Mouse (Mus musculus) kidney, embryonic 14.5 days (tissue): ENCODE results near the gene Zfp13. TPM values are rescaled to one million over a fixed set of nuclear protein-coding genes. Genes with fewer than 3 reads are reported as not detected.

Experiments used
- ATAC-seq: fragments of 200-750 bp; cut with Nextera tagmentation; 2 replicates; pipeline ENCODE4 v1.8.0; 2017; ENCODE audit warnings: moderate number of reproducible peaks, mild to moderate bottlenecking, moderate TSS enrichment, moderate library complexity; ENCODE audit not compliant: low FRiP score, low TSS enrichment
- H3K27ac ChIP-seq: fragments of 300-500 bp; sonication (generic); 2 replicates; pipeline ENCODE4 v1.5.1; 2014; ENCODE audit warnings: low read depth, mild to moderate bottlenecking, low read length, moderate library complexity, mixed read lengths
- H3K27me3 ChIP-seq: fragments of 300-500 bp; sonication (generic); 2 replicates; pipeline ENCODE4 v1.6.1; 2014; ENCODE audit warnings: mild to moderate bottlenecking, low read length; ENCODE audit not compliant: control insufficient read depth, insufficient read depth
- H3K36me3 ChIP-seq: fragments of 300-500 bp; sonication (generic); 2 replicates; pipeline ENCODE4 v1.6.1; 2014; ENCODE audit warnings: low read length, mixed read lengths; ENCODE audit not compliant: control insufficient read depth, insufficient read depth
- H3K4me1 ChIP-seq: fragments of 300-500 bp; sonication (generic); 2 replicates; pipeline ENCODE4 v1.6.1; 2014; ENCODE audit warnings: low read length, mixed read lengths; ENCODE audit not compliant: control insufficient read depth, insufficient read depth
- H3K4me2 ChIP-seq: fragments of 300-500 bp; sonication (generic); replicated peaks from 2 replicates; pipeline ENCODE4 v1.6.1; 2014; ENCODE audit warnings: low read depth, mild to moderate bottlenecking, low read length
- H3K4me3 ChIP-seq: fragments of 300-500 bp; sonication (generic); 2 replicates; pipeline ENCODE4 v1.5.1; 2014; ENCODE audit warnings: mild to moderate bottlenecking, low read length
- H3K9ac ChIP-seq: fragments of 300-500 bp; sonication (generic); 2 replicates; pipeline ENCODE4 v1.6.1; 2014; ENCODE audit warnings: low read depth, mild to moderate bottlenecking, low read length, moderate library complexity
- H3K9me3 ChIP-seq: fragments of 300-500 bp; sonication (generic); 2 replicates; pipeline ENCODE4 v1.6.1; 2016; ENCODE audit warnings: low read length; ENCODE audit not compliant: control insufficient read depth
- WGBS: fragments of 180-500 bp; shearing (Covaris S2); extraction: QIAGEN DNeasy Blood & Tissue Kit; methylation state at CpG from one replicate; pipeline ENCODE4 v1.1.7; 2014; 5-methylcytosine and 5-hydroxymethylcytosine counted together
- polyA plus RNA-seq: library from polyadenylated mRNA; unstranded; fragments of >200 nt; fragmentation: Nextera tagmentation; extraction: Ambion mirVana; gene quantifications from 2 replicates; pipeline ENCODE4 v1.2.1, GENCODE M21; 2014

Gene Zfp13
- polyA plus RNA-seq, 1 experiment from 2014 or later: 19.1 TPM

- no peaks in the 10 kb centered on the region for H3K4me1 ChIP-seq
- H3K27ac ChIP-seq: no peak overlapping the region
- H3K4me3 ChIP-seq: no peak overlapping the region
- H3K9ac ChIP-seq: no peak overlapping the region
- H3K27me3 ChIP-seq: no peaks in the 10 kb centered on the region
- H3K4me2 ChIP-seq: no peak overlapping the region
- peak; percentile 60 for ATAC-seq
- no peaks in the 10 kb centered on the region for H3K36me3 ChIP-seq
- no peaks in the 10 kb centered on the region for H3K9me3 ChIP-seq
- 81% methylated on average over 28 of the region's 28 CpGs for WGBS
Observed at GRCm38 (mm10) chr17:23610361-23610800, 11.1 kb upstream of the Zfp13 start.

DNA sequence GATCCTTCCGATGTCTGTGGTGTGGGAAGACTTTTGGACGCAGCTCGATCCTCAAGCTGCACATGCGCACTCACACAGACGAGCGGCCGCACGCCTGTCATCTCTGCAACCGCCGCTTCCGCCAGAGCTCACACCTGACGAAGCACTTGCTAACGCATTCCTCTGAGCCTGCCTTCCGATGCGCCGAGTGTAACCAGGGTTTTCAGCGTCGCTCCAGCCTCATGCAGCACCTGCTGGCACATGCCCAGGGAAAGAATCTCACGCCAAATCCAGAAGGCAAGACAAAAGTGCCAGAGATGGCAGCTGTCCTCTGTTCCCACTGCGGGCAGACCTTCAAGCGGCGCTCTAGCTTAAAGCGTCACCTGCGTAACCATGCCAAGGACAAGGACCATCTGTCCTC, 10.3 kb upstream of the Zfp13 start:
- no peaks in the 10 kb centered on the region for H3K36me3 ChIP-seq
- ATAC-seq: no peak
- no peak overlapping the region for H3K4me2 ChIP-seq
- no peak overlapping the region for H3K27ac ChIP-seq
- H3K9me3 ChIP-seq: no peaks in the 10 kb centered on the region
- H3K9ac ChIP-seq: no peak overlapping the region
- WGBS: 92% methylated on average over 24 of the region's 24 CpGs
- H3K4me1 ChIP-seq: no peaks in the 10 kb centered on the region
- no peaks in the 10 kb centered on the region for H3K27me3 ChIP-seq
- no peak overlapping the region for H3K4me3 ChIP-seq

- no peak overlapping the region for H3K27ac ChIP-seq
- H3K4me1 ChIP-seq: no peaks in the 10 kb centered on the region
- ATAC-seq: no peak
- no peaks in the 10 kb centered on the region for H3K27me3 ChIP-seq
- H3K36me3 ChIP-seq: no peaks in the 10 kb centered on the region
- no peak overlapping the region for H3K9ac ChIP-seq
- no peak overlapping the region for H3K4me2 ChIP-seq
- no peak overlapping the region for H3K4me3 ChIP-seq
- no peaks in the 10 kb centered on the region for H3K9me3 ChIP-seq
- 83% methylated on average over 8 of the region's 8 CpGs for WGBS
Observed at GRCm38 (mm10) chr17:23605220-23605619, 5.9 kb upstream of the Zfp13 start.

GRCm38 (mm10) chr17:23604394-23604793, 5.1 kb upstream of the Zfp13 start:
- Histone ChIP-seq H3K27me3 (no peaks in the 10 kb centered on the region), H3K4me3 (no peak overlapping the region), H3K27ac (no peak overlapping the region), H3K9me3 (no peaks in the 10 kb centered on the region), H3K4me2 (no peak overlapping the region), H3K9ac (no peak overlapping the region), H3K36me3 (no peaks in the 10 kb centered on the region), H3K4me1 (no peaks in the 10 kb centered on the region)
- WGBS: 77% methylated on average over 7 of the region's 7 CpGs
- ATAC-seq: no peak

- Histone ChIP-seq H3K9me3 (no peaks in the 10 kb centered on the region), H3K9ac (no peak overlapping the region), H3K27me3 (no peaks in the 10 kb centered on the region), H3K4me1 (no peaks in the 10 kb centered on the region), H3K36me3 (no peaks in the 10 kb centered on the region), H3K4me3 (no peak overlapping the region), H3K4me2 (no peak overlapping the region), H3K27ac (no peak overlapping the region)
- 61% methylated on average over 2 of the region's 2 CpGs for WGBS
- no peak for ATAC-seq
Observed at GRCm38 (mm10) chr17:23603542-23603941, 4.3 kb upstream of the Zfp13 start.

GRCm38 (mm10) chr17:23603077-23603476, 3.8 kb upstream of the Zfp13 start:
- 39% methylated on average over 8 of the region's 8 CpGs for WGBS
- no peaks in the 10 kb centered on the region for H3K36me3 ChIP-seq
- H3K4me2 ChIP-seq: no peak overlapping the region
- no peaks in the 10 kb centered on the region for H3K27me3 ChIP-seq
- H3K4me1 ChIP-seq: no peaks in the 10 kb centered on the region
- no peaks in the 10 kb centered on the region for H3K9me3 ChIP-seq
- no peak overlapping the region for H3K9ac ChIP-seq
- ATAC-seq: no peak
- H3K27ac ChIP-seq: no peak overlapping the region
- H3K4me3 ChIP-seq: no peak overlapping the region

DNA sequence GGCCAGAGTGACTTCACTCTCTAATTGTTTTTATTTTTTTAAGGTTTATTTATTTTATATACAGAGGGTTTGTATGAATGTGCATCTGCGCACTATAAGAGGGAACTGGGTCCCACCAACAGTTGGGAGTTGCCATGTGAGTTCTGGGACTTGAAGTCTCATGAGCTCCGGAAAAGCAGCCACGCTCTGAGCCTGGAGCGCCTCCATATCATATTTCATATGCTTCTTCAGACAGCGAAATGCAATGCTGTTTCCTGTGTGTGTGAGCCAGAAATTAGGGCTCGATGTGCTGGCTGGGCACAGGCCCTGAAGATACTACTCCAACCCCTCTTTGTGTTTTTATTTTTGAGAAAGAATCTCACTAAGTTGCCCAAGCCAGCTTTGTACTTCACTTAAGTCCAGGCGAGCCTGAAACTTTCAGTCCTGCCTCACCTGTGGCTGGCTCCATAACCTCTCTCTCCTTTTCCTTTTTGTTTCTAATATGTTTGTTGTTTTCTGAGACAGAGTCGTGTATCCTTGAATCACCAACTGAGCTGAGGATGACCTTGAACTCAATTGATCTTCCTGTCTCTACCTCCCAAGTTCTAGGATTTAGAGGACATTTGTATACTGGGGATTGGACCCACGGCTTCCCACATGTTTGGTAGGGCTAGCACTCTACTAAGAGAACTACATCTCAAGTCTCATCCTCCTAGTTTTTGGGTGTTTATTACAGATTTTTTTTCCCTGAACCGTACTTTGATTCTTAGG, 2.7 kb upstream of the Zfp13 start:
- H3K4me1 ChIP-seq: no peaks in the 10 kb centered on the region
- H3K27me3 ChIP-seq: no peaks in the 10 kb centered on the region
- WGBS: 38% methylated on average over 10 of the region's 10 CpGs
- H3K9me3 ChIP-seq: no peaks in the 10 kb centered on the region
- H3K9ac ChIP-seq: no peak overlapping the region
- H3K4me3 ChIP-seq: no peak overlapping the region
- no peak overlapping the region for H3K4me2 ChIP-seq
- no peaks in the 10 kb centered on the region for H3K36me3 ChIP-seq
- ATAC-seq: no peak
- H3K27ac ChIP-seq: no peak overlapping the region

- ATAC-seq: no peak
- WGBS: 46% methylated on average over 15 of the region's 15 CpGs
- Histone ChIP-seq H3K9ac (no peak within 1 kb of the TSS), H3K4me3 (peak within 1 kb of the TSS; percentile 43; the same call in 1 of the 2 replicates), H3K27me3 (no peaks in the 10 kb centered on the region), H3K4me2 (peak within 1 kb of the TSS; percentile 66), H3K4me1 (no peaks in the 10 kb centered on the region), H3K27ac (peak within 1 kb of the TSS; percentile 84; the same call in 1 of the 2 replicates), H3K9me3 (no peaks in the 10 kb centered on the region), H3K36me3 (no peaks in the 10 kb centered on the region)
Observed at GRCm38 (mm10) chr17:23600641-23601622, 1.6 kb upstream of the Zfp13 start, which contains the start of gene Zscan10. Gene Zscan10, plus strand, starts transcription at chr17:23600856.
